Mouse (Mus musculus): ENCODE measurements around the gene Pvrig. TPM values are rescaled to one million over a fixed set of nuclear protein-coding genes. Genes with fewer than 3 reads are reported as not detected.
A peak's percentile ranks its signal among the peaks of the same experiment; 100 is the strongest.
"Not testable (repeated sequence)": the region's sequence is repeated elsewhere in the genome, so short reads cannot be mapped to it uniquely, and the experiment has no call there.

The Pvrig gene
- polyA plus RNA-seq (2015; fragmentation: Nextera tagmentation; extraction: Ambion mirVana) = 0.53 and 0.87 TPM in 2 replicates

GRCm38 (mm10) chr5:138341661-138342060 is at the start of gene Pvrig:
TSS of gene Pvrig (plus strand) at chr5:138341961.
- Histone ChIP-seq H3K9me3 (replicated peaks; ENCODE audit: control insufficient read depth, low read length) (no peaks in the 10 kb centered on the region), H3K4me1 (ENCODE audit: control insufficient read depth, low read depth, low read length) (no peaks in the 10 kb centered on the region), H3K4me2 (ENCODE audit: low read depth, low read length) (no peak within 1 kb of the TSS), H3K27me3 (ENCODE audit: control insufficient read depth, insufficient read depth, low read depth, low read length) (no peaks in the 10 kb centered on the region), H3K4me3 (ENCODE audit: low read depth, low read length) (no peak within 1 kb of the TSS), H3K36me3 (ENCODE audit: control insufficient read depth, insufficient read depth) (no peaks in the 10 kb centered on the region), H3K27ac (ENCODE audit: low read length) (no peak within 1 kb of the TSS), H3K9ac (ENCODE audit: low read depth, low read length) (no peak within 1 kb of the TSS)
- no peak for ATAC-seq (ENCODE audit: low read depth)
- WGBS (ENCODE audit: insufficient replicate concordance) = 64% methylated on average over 2 of the region's 2 CpGs

GRCm38 (mm10) chr5:138294158-138294557 is 47.6 kb upstream of the Pvrig start:
- Histone ChIP-seq H3K9me3 (replicated peaks; ENCODE audit: control insufficient read depth, low read length) (no peaks in the 10 kb centered on the region), H3K36me3 (ENCODE audit: control insufficient read depth, insufficient read depth) (no peaks in the 10 kb centered on the region), H3K4me2 (ENCODE audit: low read depth, low read length) (no peak overlapping the region), H3K9ac (ENCODE audit: low read depth, low read length) (no peak overlapping the region), H3K27ac (ENCODE audit: low read length) (no peak overlapping the region), H3K4me3 (ENCODE audit: low read depth, low read length) (no peak overlapping the region), H3K27me3 (ENCODE audit: control insufficient read depth, insufficient read depth, low read depth, low read length) (no peaks in the 10 kb centered on the region), H3K4me1 (ENCODE audit: control insufficient read depth, low read depth, low read length) (no peaks in the 10 kb centered on the region)
- ATAC-seq (ENCODE audit: low read depth) = no peak

GRCm38 (mm10) chr5:138299613-138300012 is 42.1 kb upstream of the Pvrig start:
- no peaks in the 10 kb centered on the region for H3K36me3 ChIP-seq (ENCODE audit: control insufficient read depth, insufficient read depth)
- H3K9ac ChIP-seq (ENCODE audit: low read depth, low read length) = no peak overlapping the region
- no peak overlapping the region for H3K4me3 ChIP-seq (ENCODE audit: low read depth, low read length)
- WGBS (ENCODE audit: insufficient replicate concordance) = 60% methylated on average over 2 of the region's 2 CpGs
- no peak for ATAC-seq (ENCODE audit: low read depth)
- no peak overlapping the region for H3K4me2 ChIP-seq (ENCODE audit: low read depth, low read length)
- no peaks in the 10 kb centered on the region for H3K4me1 ChIP-seq (ENCODE audit: control insufficient read depth, low read depth, low read length)
- H3K27ac ChIP-seq (ENCODE audit: low read length) = no peak overlapping the region
- no peaks in the 10 kb centered on the region for H3K9me3 ChIP-seq (replicated peaks; ENCODE audit: control insufficient read depth, low read length)
- H3K27me3 ChIP-seq (ENCODE audit: control insufficient read depth, insufficient read depth, low read depth, low read length) = no peaks in the 10 kb centered on the region

- Histone ChIP-seq H3K4me3 (ENCODE audit: low read depth, low read length) (no peak overlapping the region), H3K27me3 (ENCODE audit: control insufficient read depth, insufficient read depth, low read depth, low read length) (no peaks in the 10 kb centered on the region), H3K4me2 (ENCODE audit: low read depth, low read length) (no peak overlapping the region), H3K9ac (ENCODE audit: low read depth, low read length) (no peak overlapping the region), H3K36me3 (ENCODE audit: control insufficient read depth, insufficient read depth) (no peaks in the 10 kb centered on the region), H3K27ac (ENCODE audit: low read length) (no peak overlapping the region), H3K9me3 (replicated peaks; ENCODE audit: control insufficient read depth, low read length) (no peaks in the 10 kb centered on the region), H3K4me1 (ENCODE audit: control insufficient read depth, low read depth, low read length) (no peaks in the 10 kb centered on the region)
- 59% methylated on average over 3 of the region's 3 CpGs for WGBS (ENCODE audit: insufficient replicate concordance)
- ATAC-seq (ENCODE audit: low read depth) = peak; percentile 63
Observed at GRCm38 (mm10) chr5:138312795-138313194, 29.0 kb upstream of the Pvrig start.

GRCm38 (mm10) chr5:138343216-138343615 is 1.5 kb downstream of the Pvrig start:
- H3K9me3 ChIP-seq (replicated peaks; ENCODE audit: control insufficient read depth, low read length) = no peaks in the 10 kb centered on the region
- no peak for ATAC-seq (ENCODE audit: low read depth)
- no peaks in the 10 kb centered on the region for H3K27me3 ChIP-seq (ENCODE audit: control insufficient read depth, insufficient read depth, low read depth, low read length)
- WGBS (ENCODE audit: insufficient replicate concordance) = 48% methylated on average over 3 of the region's 3 CpGs
- H3K4me2 ChIP-seq (ENCODE audit: low read depth, low read length) = no peak overlapping the region
- no peak overlapping the region for H3K4me3 ChIP-seq (ENCODE audit: low read depth, low read length)
- no peaks in the 10 kb centered on the region for H3K4me1 ChIP-seq (ENCODE audit: control insufficient read depth, low read depth, low read length)
- H3K27ac ChIP-seq (ENCODE audit: low read length) = no peak overlapping the region
- no peak overlapping the region for H3K9ac ChIP-seq (ENCODE audit: low read depth, low read length)
- H3K36me3 ChIP-seq (ENCODE audit: control insufficient read depth, insufficient read depth) = no peaks in the 10 kb centered on the region

GRCm38 (mm10) chr5:138363208-138363607 is 21.4 kb downstream of the Pvrig start:
- not testable (repeated sequence) for H3K27me3 ChIP-seq (ENCODE audit: control insufficient read depth, insufficient read depth, low read depth, low read length); ATAC-seq (ENCODE audit: low read depth); H3K4me3 ChIP-seq (ENCODE audit: low read depth, low read length); H3K9ac ChIP-seq (ENCODE audit: low read depth, low read length); H3K4me2 ChIP-seq (ENCODE audit: low read depth, low read length); H3K9me3 ChIP-seq (replicated peaks; ENCODE audit: control insufficient read depth, low read length); H3K36me3 ChIP-seq (ENCODE audit: control insufficient read depth, insufficient read depth); H3K4me1 ChIP-seq (ENCODE audit: control insufficient read depth, low read depth, low read length); H3K27ac ChIP-seq (ENCODE audit: low read length)
- WGBS (ENCODE audit: insufficient replicate concordance) = 61% methylated on average over 6 of the region's 7 CpGs

- H3K4me3 ChIP-seq (ENCODE audit: low read depth, low read length); H3K4me1 ChIP-seq (ENCODE audit: control insufficient read depth, low read depth, low read length); H3K9me3 ChIP-seq (replicated peaks; ENCODE audit: control insufficient read depth, low read length); H3K4me2 ChIP-seq (ENCODE audit: low read depth, low read length); H3K27ac ChIP-seq (ENCODE audit: low read length); ATAC-seq (ENCODE audit: low read depth); H3K36me3 ChIP-seq (ENCODE audit: control insufficient read depth, insufficient read depth); H3K9ac ChIP-seq (ENCODE audit: low read depth, low read length); H3K27me3 ChIP-seq (ENCODE audit: control insufficient read depth, insufficient read depth, low read depth, low read length): not testable (repeated sequence)
- 77% methylated on average over 10 of the region's 10 CpGs for WGBS (ENCODE audit: insufficient replicate concordance)
Observed at GRCm38 (mm10) chr5:138365347-138365746, 23.6 kb downstream of the Pvrig start.

Other genes with a start within 250 kb of the Pvrig start
- 14.6 and 15.1 TPM in 2 replicates for gene Zscan21, start 225.1 kb upstream of the Pvrig start, polyA plus RNA-seq (2015; fragmentation: Nextera tagmentation; extraction: Ambion mirVana)
- gene Zfp113, start 186.2 kb upstream of the Pvrig start, polyA plus RNA-seq (2015; fragmentation: Nextera tagmentation; extraction: Ambion mirVana) = 5.0 and 5.1 TPM in 2 replicates
- 153 and 154 TPM in 2 replicates for gene Cops6, start 180.9 kb upstream of the Pvrig start, polyA plus RNA-seq (2015; fragmentation: Nextera tagmentation; extraction: Ambion mirVana)
- 5.6 and 5.9 TPM in 2 replicates for gene Ap4m1, start 170.0 kb upstream of the Pvrig start, polyA plus RNA-seq (2015; fragmentation: Nextera tagmentation; extraction: Ambion mirVana)
- 152 and 162 TPM in 2 replicates for gene Mcm7, start 169.5 kb upstream of the Pvrig start, polyA plus RNA-seq (2015; fragmentation: Nextera tagmentation; extraction: Ambion mirVana)
- 32.6 and 32.9 TPM in 2 replicates for gene Taf6, start 154.5 kb upstream of the Pvrig start, polyA plus RNA-seq (2015; fragmentation: Nextera tagmentation; extraction: Ambion mirVana)
- gene Cnpy4, start 154.5 kb upstream of the Pvrig start, polyA plus RNA-seq (2015; fragmentation: Nextera tagmentation; extraction: Ambion mirVana) = 12.0 and 13.6 TPM in 2 replicates
- gene Mblac1, start 147.6 kb upstream of the Pvrig start, polyA plus RNA-seq (2015; fragmentation: Nextera tagmentation; extraction: Ambion mirVana) = 2.2 TPM in 2 replicates
- 0.09 and 0.18 TPM in 2 replicates for gene Nxpe5, start 116.1 kb upstream of the Pvrig start, polyA plus RNA-seq (2015; fragmentation: Nextera tagmentation; extraction: Ambion mirVana)
- gene Lamtor4, start 86.5 kb upstream of the Pvrig start, polyA plus RNA-seq (2015; fragmentation: Nextera tagmentation; extraction: Ambion mirVana) = 30.9 and 31.7 TPM in 2 replicates
- 2.1 and 3.1 TPM in 2 replicates for gene BC037034, start 77.9 kb upstream of the Pvrig start, polyA plus RNA-seq (2015; fragmentation: Nextera tagmentation; extraction: Ambion mirVana)
- 0.22 TPM in 1 of 2 replicates, not detected in the other for gene Gal3st4, start 69.1 kb upstream of the Pvrig start, polyA plus RNA-seq (2015; fragmentation: Nextera tagmentation; extraction: Ambion mirVana)
- not detected in 2 replicates for gene Gm43720, start 62.0 kb upstream of the Pvrig start, polyA plus RNA-seq (2015; fragmentation: Nextera tagmentation; extraction: Ambion mirVana)
- gene Gpc2, start 62.0 kb upstream of the Pvrig start, polyA plus RNA-seq (2015; fragmentation: Nextera tagmentation; extraction: Ambion mirVana) = 0.51 and 0.74 TPM in 2 replicates
- gene Stag3, start 61.7 kb upstream of the Pvrig start, polyA plus RNA-seq (2015; fragmentation: Nextera tagmentation; extraction: Ambion mirVana) = 1.2 and 1.5 TPM in 2 replicates
- gene Zfp157, start 99.5 kb downstream of the Pvrig start, polyA plus RNA-seq (2015; fragmentation: Nextera tagmentation; extraction: Ambion mirVana) = 4.8 and 5.3 TPM in 2 replicates
- not detected in 2 replicates for gene 1700123K08Rik, start 222.8 kb downstream of the Pvrig start, polyA plus RNA-seq (2015; fragmentation: Nextera tagmentation; extraction: Ambion mirVana)